Mouse (Mus musculus) MEL (cell line): ENCODE data around the gene Cox17.

Experiments used
- CHD2 ChIP-seq: IDR thresholded peaks from 2 replicates; pipeline ENCODE4 v1.6.1; 2011; ENCODE audit warnings: low read length, improper control_type of control experiment
- CTCF ChIP-seq, 3 experiments: IDR thresholded peaks in 2 of 3; conservative IDR thresholded peaks in 1 of 3; 2 replicates each; pipeline ENCODE4 v1.5.1; 2011 to 2012; ENCODE audit warnings: low read length in 3 of 3, low read depth in 2 of 3, mild to moderate bottlenecking in 2 of 3, improper control_type of control experiment in 1 of 3, inconsistent platforms in 1 of 3, mixed read lengths in 1 of 3, moderate library complexity in 1 of 3; ENCODE audit not compliant: control insufficient read depth in 1 of 3, insufficient read depth in 1 of 3, poor library complexity in 1 of 3, severe bottlenecking in 1 of 3
- E2F4 ChIP-seq: IDR thresholded peaks from 2 replicates; pipeline ENCODE4 v1.6.1; 2011; ENCODE audit warnings: low read depth, low read length, improper control_type of control experiment, borderline replicate concordance
- ELF1 ChIP-seq: IDR thresholded peaks from 2 replicates; pipeline ENCODE4 v1.6.1; 2014; ENCODE audit warnings: low read depth, mild to moderate bottlenecking, inconsistent platforms, low read length, improper control_type of control experiment, moderate library complexity
- EP300 ChIP-seq, 2 experiments: IDR thresholded peaks; 2 replicates each; pipeline ENCODE4 v1.6.1; 2011; ENCODE audit warnings: improper control_type of control experiment in 2 of 2, low read length in 2 of 2, low read depth in 1 of 2, mild to moderate bottlenecking in 1 of 2
- NRF1 ChIP-seq: IDR thresholded peaks from 2 replicates; pipeline ENCODE4 v1.6.1; 2014; ENCODE audit warnings: low read depth, mild to moderate bottlenecking, inconsistent platforms, low read length, improper control_type of control experiment, moderate library complexity; ENCODE audit not compliant: poor library complexity, insufficient read depth, severe bottlenecking
- POLR2A ChIP-seq, 2 experiments: IDR thresholded peaks; 2 replicates each; pipeline ENCODE4 v1.6.1; 2011 to 2012; ENCODE audit warnings: low read length in 2 of 2, mild to moderate bottlenecking in 2 of 2, control low read depth in 1 of 2, improper control_type of control experiment in 1 of 2, low read depth in 1 of 2, moderate library complexity in 1 of 2; ENCODE audit not compliant: control insufficient read depth in 1 of 2, insufficient read depth in 1 of 2, poor library complexity in 1 of 2
- POLR2AphosphoS2 ChIP-seq: IDR thresholded peaks from 2 replicates; pipeline ENCODE4 v1.6.1; 2011; ENCODE audit warnings: low read length, improper control_type of control experiment
- POLR2AphosphoS5 ChIP-seq: IDR thresholded peaks from 2 replicates; pipeline ENCODE4 v1.6.1; 2012; ENCODE audit warnings: low read depth, borderline replicate concordance, mild to moderate bottlenecking, inconsistent platforms, low read length, moderate library complexity, mixed read lengths
- TCF12 ChIP-seq: IDR thresholded peaks from 2 replicates; pipeline ENCODE4 v1.6.1; 2014; ENCODE audit warnings: low read depth, mild to moderate bottlenecking, inconsistent platforms, low read length, improper control_type of control experiment, moderate library complexity
- USF1 ChIP-seq: IDR thresholded peaks from 2 replicates; pipeline ENCODE4 v1.6.1; 2014; ENCODE audit warnings: low read depth, mild to moderate bottlenecking, inconsistent platforms, low read length, improper control_type of control experiment, moderate library complexity
- ZC3H11A ChIP-seq: IDR thresholded peaks from 2 replicates; pipeline ENCODE4 v1.6.1; 2012; ENCODE audit warnings: low read depth, mild to moderate bottlenecking, inconsistent platforms, low read length, improper control_type of control experiment

DNA sequence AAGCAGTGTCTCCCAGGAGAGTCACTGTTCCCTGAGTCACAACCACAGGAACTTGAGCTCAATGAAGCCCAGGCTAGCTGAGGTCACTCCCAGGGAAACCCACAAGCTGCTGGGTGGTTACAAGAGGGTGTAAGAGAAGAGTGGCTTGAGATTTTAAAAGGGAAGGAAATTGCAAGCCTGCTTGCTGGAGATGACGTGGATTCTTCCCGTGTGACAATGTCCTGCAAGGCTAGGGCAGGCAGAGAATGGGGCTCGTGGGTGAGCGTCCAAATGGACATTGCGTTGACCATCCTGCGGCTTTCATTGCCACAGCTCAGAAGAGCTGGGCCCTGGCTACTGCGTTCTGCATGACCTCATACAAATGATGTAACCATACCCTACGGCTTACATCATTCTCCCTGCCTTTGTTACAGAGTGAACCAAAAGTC, 47.4 kb downstream of the Cox17 start:
- TF ChIP-seq POLR2AphosphoS5 (no peak), ZC3H11A (no peak), EP300 (IDR thresholded peaks at IDR 0.05; ENCODE audit: low read depth in 1 of 2, low read length in 2 of 2) (no peak), CTCF (IDR thresholded peaks at IDR 0.05 in 2 of 3, conservative IDR thresholded peaks at IDR 0.05 in 1 of 3; ENCODE audit: control insufficient read depth in 1 of 3, insufficient read depth in 1 of 3, low read depth in 2 of 3, low read length in 3 of 3, poor library complexity in 1 of 3, severe bottlenecking in 1 of 3) (no peak), ELF1 (no peak), POLR2A (IDR thresholded peaks at IDR 0.05; ENCODE audit: control insufficient read depth in 1 of 2, insufficient read depth in 1 of 2, low read depth in 1 of 2, low read length in 2 of 2, poor library complexity in 1 of 2) (no peak), CHD2 (no peak), E2F4 (no peak), TCF12 (no peak), NRF1 (no peak), POLR2AphosphoS2 (no peak), USF1 (no peak)
